In the genomic region with DNA sequence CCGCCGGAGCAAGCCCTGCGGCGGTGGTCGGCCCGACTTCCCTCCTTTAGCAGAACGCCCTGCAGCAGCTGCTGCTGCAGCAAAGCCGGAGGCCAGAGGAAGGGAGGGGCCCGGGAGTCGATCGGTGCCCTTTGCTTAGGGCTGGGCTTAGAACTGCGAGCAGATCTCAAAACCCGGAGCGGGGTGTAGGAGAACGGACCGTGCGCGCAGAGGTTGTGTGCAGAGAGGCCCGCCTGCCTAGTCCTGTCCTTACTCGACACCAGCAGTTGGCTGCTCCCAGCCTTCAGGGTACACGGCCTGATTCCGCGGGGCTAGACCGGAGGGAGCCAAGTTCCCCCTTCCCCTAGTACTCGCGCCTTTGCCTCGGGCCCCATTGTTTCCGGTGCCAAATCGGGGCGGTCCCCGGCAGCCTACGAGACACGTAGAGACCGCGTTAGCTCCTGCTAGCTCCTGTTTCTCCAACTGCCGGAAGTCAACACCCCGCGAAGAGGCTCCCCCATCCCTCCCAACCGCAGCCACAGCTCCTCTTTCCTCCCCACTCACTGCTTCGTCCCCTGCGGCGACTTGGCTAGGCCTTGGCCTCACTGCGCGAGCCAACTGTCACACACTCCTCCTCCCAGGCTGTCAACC, we compare ENCODE assay signal across 7 mouse cellular contexts. TPM values are rescaled to one million over a fixed set of nuclear protein-coding genes. Genes with fewer than 3 reads are reported as not detected.
DNase-seq lines count a peak whose midpoint lies in the region; ATAC-seq lines count a peak whose summit lies in the region.

A gene (minus strand): TSS at position 94 of the 630 bp plus-strand sequence.

- peak; percentile 94 for ATAC-seq in intestine, embryonic 15.5 days

- intact Hi-C loops in gastrocnemius, postnatal 36 days (cut with DNase I): loop anchor here (10.0 kb wide), 1 partner anchor 50 kb away; no protein-coding TSS in a partner anchor
- intact Hi-C loops in left cerebral cortex, postnatal 25 days (cut with DNase I): loop anchor here (1.0 to 5.0 kb wide), 3 partner anchors 32 to 223 kb away; a partner anchor contains a TSS

- DNase-seq in adrenal gland, adult 2 months: peak; percentile 96
- DNase-seq in embryo, embryonic 11.5 days (ENCODE audit: low read depth, low spot score): peak; percentile 83
- DNase-seq in gastrocnemius, postnatal 36 days: peak; percentile 91 to 93
- peak; percentile 94 to 97 for DNase-seq in left cerebral cortex, postnatal 25 days (ENCODE audit: low spot score in 2 of 2)
- DNase-seq in midbrain, embryonic 10.5 days (ENCODE audit: low spot score): peak; percentile 91
- DNase-seq in right cerebral cortex, postnatal 4 days: peak; percentile 84

- H3K27ac ChIP-seq in intestine, embryonic 15.5 days: peak within 1 kb of the TSS; percentile 100
- peak within 1 kb of the TSS; percentile 98 for H3K27ac ChIP-seq in midbrain, embryonic 10.5 days (replicated peaks)

- H3K9me3 ChIP-seq in intestine, embryonic 15.5 days: no peaks in the 10 kb centered on the region
- peaks cover 5% of the 10 kb centered on the region; the same call in 1 of the 2 replicates for H3K9me3 ChIP-seq in midbrain, embryonic 10.5 days (replicated peaks)

- no peaks in the 10 kb centered on the region for H3K36me3 ChIP-seq in intestine, embryonic 15.5 days
- H3K36me3 ChIP-seq in midbrain, embryonic 10.5 days: no peaks in the 10 kb centered on the region

- peak within 1 kb of the TSS; percentile 66 for H3K4me2 ChIP-seq in intestine, embryonic 15.5 days (replicated peaks)

- H3K27me3 ChIP-seq in intestine, embryonic 15.5 days (replicated peaks): no peaks in the 10 kb centered on the region
- no peaks in the 10 kb centered on the region for H3K27me3 ChIP-seq in midbrain, embryonic 10.5 days (ENCODE audit: low read depth, poor library complexity, severe bottlenecking)

- H3K9ac ChIP-seq in intestine, embryonic 15.5 days: peak within 1 kb of the TSS; percentile 84

- under 1% methylated on average over 44 of the region's 44 CpGs for WGBS in intestine, embryonic 15.5 days
- under 1% methylated on average over 44 of the region's 44 CpGs for WGBS in midbrain, embryonic 10.5 days

- H3K4me3 ChIP-seq in intestine, embryonic 15.5 days (replicated peaks): peak within 1 kb of the TSS; percentile 99
- peak within 1 kb of the TSS; percentile 98 for H3K4me3 ChIP-seq in midbrain, embryonic 10.5 days

- peaks cover 3% of the 10 kb centered on the region; the same call in 1 of the 2 replicates for H3K4me1 ChIP-seq in intestine, embryonic 15.5 days (replicated peaks)
- peaks cover 25% of the 10 kb centered on the region for H3K4me1 ChIP-seq in midbrain, embryonic 10.5 days

RNA-seq across cellular contexts. Expression of the gene that starts here (rescaled TPM):
- 100 to 1,000 TPM; 108 to 118 TPM for total RNA-seq in adrenal gland, adult 2 months (2021)
- polyA plus RNA-seq in adrenal gland, adult 2 months (2012; rRNA removed): 5.4 and 6.0 TPM in 2 replicates
- 10 to 100 TPM; 54.3 to 80.5 TPM for total RNA-seq in gastrocnemius, postnatal 36 days (2021)
- polyA plus RNA-seq in intestine, embryonic 15.5 days (2015; fragmentation: Nextera tagmentation; extraction: Ambion mirVana): 7.8 and 8.2 TPM in 2 replicates
- 100 to 1,000 TPM in 1 of 2 experiments, 10 to 100 TPM in 1; 98.2 to 112 TPM for total RNA-seq in left cerebral cortex, postnatal 25 days (2021)
- polyA plus RNA-seq in midbrain, embryonic 10.5 days (2016; fragmentation: Nextera tagmentation; extraction: Ambion mirVana): 5.7 and 6.9 TPM in 2 replicates

Comparison
In these comparisons a context has a peak if more than half of its experiments do, and no peak if none do; other contexts are left out.
1. Peak in every context shown above with its lines: DNase-seq, ATAC-seq, H3K4me3 ChIP-seq and H3K27ac ChIP-seq.